Mouse (Mus musculus): Measurements from ENCODE around the gene Alox12b.

- TF ChIP-seq CTCF (IDR thresholded peaks at IDR 0.05; ENCODE audit: low read depth, low read length) (peak; percentile 39), POLR2A (IDR thresholded peaks at IDR 0.05; ENCODE audit: insufficient read depth, low read length) (no peak)
These were observed 31.5 kb upstream of the Alox12b start for GRCm38 (mm10) chr11:69125041-69125851.

Measured in ES-Bruce4 (cell line).